Mouse (Mus musculus) forebrain, embryonic 11.5 days (tissue): ENCODE data around the gene Chka. TPM values are rescaled to one million over a fixed set of nuclear protein-coding genes. Genes with fewer than 3 reads are reported as not detected.

ENCODE experiments used
- ATAC-seq: fragments of 200-750 bp; cut with Nextera tagmentation; replicated peaks from 2 replicates; pipeline ENCODE4 v1.8.0; 2017; ENCODE audit warnings: moderate TSS enrichment; ENCODE audit not compliant: low FRiP score
- DNase-seq: peaks from one replicate; pipeline ENCODE4 v3.0.0-alpha.2; 2017; ENCODE audit warnings: low spot score
- H3K27ac ChIP-seq: fragments of 300-500 bp; sonication (generic); 2 replicates; pipeline ENCODE4 v1.5.1; 2014; ENCODE audit warnings: low read depth, low read length
- H3K27me3 ChIP-seq: fragments of 300-500 bp; sonication (generic); 2 replicates; pipeline ENCODE4 v1.6.1; 2014; ENCODE audit warnings: mild to moderate bottlenecking, low read length, mixed read lengths; ENCODE audit not compliant: control insufficient read depth, insufficient read depth
- H3K36me3 ChIP-seq: fragments of 300-500 bp; sonication (generic); 2 replicates; pipeline ENCODE4 v1.6.1; 2014; ENCODE audit warnings: mild to moderate bottlenecking, low read length, moderate library complexity, mixed read lengths; ENCODE audit not compliant: control insufficient read depth, insufficient read depth
- H3K4me1 ChIP-seq: fragments of 300-500 bp; sonication (generic); replicated peaks from 2 replicates; pipeline ENCODE4 v1.6.1; 2014; ENCODE audit warnings: low read length, mixed read lengths; ENCODE audit not compliant: control insufficient read depth, insufficient read depth
- H3K4me2 ChIP-seq: fragments of 300-500 bp; sonication (generic); 2 replicates; pipeline ENCODE4 v1.6.1; 2014; ENCODE audit warnings: low read depth, mild to moderate bottlenecking, low read length, moderate library complexity, mixed read lengths; ENCODE audit not compliant: severe bottlenecking
- H3K4me3 ChIP-seq: fragments of 300-500 bp; sonication (generic); 2 replicates; pipeline ENCODE4 v1.5.1; 2014; ENCODE audit warnings: low read depth, low read length
- H3K9ac ChIP-seq: fragments of 300-500 bp; sonication (generic); 2 replicates; pipeline ENCODE4 v1.6.1; 2014; ENCODE audit warnings: low read length
- H3K9me3 ChIP-seq: fragments of 300-500 bp; sonication (generic); 2 replicates; pipeline ENCODE4 v1.6.1; 2016; ENCODE audit warnings: low read length, mixed read lengths; ENCODE audit not compliant: control insufficient read depth
- WGBS: fragments of 180-500 bp; shearing (Covaris S2); extraction: QIAGEN DNeasy Blood & Tissue Kit; methylation state at CpG from one replicate; pipeline ENCODE4 v1.1.7; 2014; 5-methylcytosine and 5-hydroxymethylcytosine counted together
- polyA plus RNA-seq: library from polyadenylated mRNA; unstranded; fragments of >200 nt; fragmentation: Nextera tagmentation; extraction: Ambion mirVana; gene quantifications from 2 replicates; pipeline ENCODE4 v1.2.1, GENCODE M21; 2014

Chka gene
- polyA plus RNA-seq, 1 experiment from 2014 or later = 70.0 TPM

GRCm38 (mm10) chr19:3829863-3830262 lies 21.7 kb upstream of the Chka start:
- H3K27me3 ChIP-seq = no peaks in the 10 kb centered on the region
- no peak overlapping the region for H3K9ac ChIP-seq
- H3K36me3 ChIP-seq = no peaks in the 10 kb centered on the region
- DNase-seq (no peak), ATAC-seq (no peak)
- no peak overlapping the region for H3K4me2 ChIP-seq
- 83% methylated on average over 3 of the region's 3 CpGs for WGBS
- no peak overlapping the region for H3K27ac ChIP-seq
- H3K4me1 ChIP-seq = no peaks in the 10 kb centered on the region
- H3K4me3 ChIP-seq = no peak overlapping the region
- H3K9me3 ChIP-seq = no peaks in the 10 kb centered on the region

GRCm38 (mm10) chr19:3831716-3832115 lies 19.9 kb upstream of the Chka start:
- no peak for DNase-seq
- no peak overlapping the region for H3K4me3 ChIP-seq
- no peak overlapping the region for H3K4me2 ChIP-seq
- ATAC-seq = no peak
- H3K9ac ChIP-seq = no peak overlapping the region
- no peaks in the 10 kb centered on the region for H3K36me3 ChIP-seq
- WGBS = 65% methylated on average over 8 of the region's 8 CpGs
- no peaks in the 10 kb centered on the region for H3K9me3 ChIP-seq
- H3K27me3 ChIP-seq = no peaks in the 10 kb centered on the region
- no peaks in the 10 kb centered on the region for H3K4me1 ChIP-seq
- no peak overlapping the region for H3K27ac ChIP-seq

- no peaks in the 10 kb centered on the region for H3K4me1 ChIP-seq
- H3K27ac ChIP-seq = no peak overlapping the region
- no peaks in the 10 kb centered on the region for H3K27me3 ChIP-seq
- no peak overlapping the region for H3K9ac ChIP-seq
- DNase-seq (no peak), ATAC-seq (no peak)
- 74% methylated on average over 4 of the region's 4 CpGs for WGBS
- no peaks in the 10 kb centered on the region for H3K36me3 ChIP-seq
- H3K4me2 ChIP-seq = no peak overlapping the region
- no peak overlapping the region for H3K4me3 ChIP-seq
- H3K9me3 ChIP-seq = no peaks in the 10 kb centered on the region
These were observed 18.7 kb upstream of the Chka start for GRCm38 (mm10) chr19:3832851-3833353.

GRCm38 (mm10) chr19:3834301-3834700 lies 17.3 kb upstream of the Chka start:
- no peaks in the 10 kb centered on the region for H3K36me3 ChIP-seq
- H3K9ac ChIP-seq = no peak overlapping the region
- no peaks in the 10 kb centered on the region for H3K9me3 ChIP-seq
- H3K4me2 ChIP-seq = no peak overlapping the region
- no peak overlapping the region for H3K27ac ChIP-seq
- no peak for ATAC-seq
- WGBS = 88% methylated on average over 7 of the region's 7 CpGs
- DNase-seq = no peak
- no peak overlapping the region for H3K4me3 ChIP-seq
- no peaks in the 10 kb centered on the region for H3K4me1 ChIP-seq
- no peaks in the 10 kb centered on the region for H3K27me3 ChIP-seq

GRCm38 (mm10) chr19:3836791-3837190 lies 14.8 kb upstream of the Chka start:
- no peak overlapping the region for H3K4me3 ChIP-seq
- 91% methylated on average over 9 of the region's 9 CpGs for WGBS
- no peak for DNase-seq
- no peaks in the 10 kb centered on the region for H3K27me3 ChIP-seq
- H3K27ac ChIP-seq = no peak overlapping the region
- H3K9ac ChIP-seq = no peak overlapping the region
- no peaks in the 10 kb centered on the region for H3K36me3 ChIP-seq
- ATAC-seq = no peak
- no peaks in the 10 kb centered on the region for H3K9me3 ChIP-seq
- no peak overlapping the region for H3K4me2 ChIP-seq
- no peaks in the 10 kb centered on the region for H3K4me1 ChIP-seq

- H3K4me3 ChIP-seq = no peak overlapping the region
- no peaks in the 10 kb centered on the region for H3K9me3 ChIP-seq
- DNase-seq (no peak), ATAC-seq (no peak)
- H3K27me3 ChIP-seq = no peaks in the 10 kb centered on the region
- no peaks in the 10 kb centered on the region for H3K4me1 ChIP-seq
- H3K9ac ChIP-seq = no peak overlapping the region
- no peaks in the 10 kb centered on the region for H3K36me3 ChIP-seq
- 82% methylated on average over 3 of the region's 3 CpGs for WGBS
- no peak overlapping the region for H3K27ac ChIP-seq
- no peak overlapping the region for H3K4me2 ChIP-seq
These were observed 12.6 kb upstream of the Chka start for GRCm38 (mm10) chr19:3838931-3839330.

- WGBS = 72% methylated on average over 2 of the region's 2 CpGs
- Histone ChIP-seq H3K9ac (no peak overlapping the region), H3K4me2 (no peak overlapping the region), H3K9me3 (no peaks in the 10 kb centered on the region), H3K36me3 (no peaks in the 10 kb centered on the region), H3K27ac (no peak overlapping the region), H3K4me3 (no peak overlapping the region), H3K4me1 (no peaks in the 10 kb centered on the region), H3K27me3 (no peaks in the 10 kb centered on the region)
- DNase-seq (no peak), ATAC-seq (no peak)
These were observed 11.9 kb upstream of the Chka start for GRCm38 (mm10) chr19:3839686-3840085.

- ATAC-seq (no peak), DNase-seq (no peak)
- Histone ChIP-seq H3K9ac (no peak overlapping the region), H3K9me3 (no peaks in the 10 kb centered on the region), H3K4me2 (no peak overlapping the region), H3K27me3 (no peaks in the 10 kb centered on the region), H3K4me1 (no peaks in the 10 kb centered on the region), H3K4me3 (no peak overlapping the region), H3K27ac (no peak overlapping the region), H3K36me3 (no peaks in the 10 kb centered on the region)
- WGBS = 57% methylated on average over 5 of the region's 5 CpGs
These were observed 11.3 kb upstream of the Chka start for GRCm38 (mm10) chr19:3840214-3840651.

- ATAC-seq (no peak), DNase-seq (no peak)
- Histone ChIP-seq H3K4me1 (no peaks in the 10 kb centered on the region), H3K27ac (no peak overlapping the region), H3K4me2 (no peak overlapping the region), H3K4me3 (no peak overlapping the region), H3K36me3 (no peaks in the 10 kb centered on the region), H3K9ac (no peak overlapping the region), H3K27me3 (no peaks in the 10 kb centered on the region), H3K9me3 (no peaks in the 10 kb centered on the region)
- WGBS = 81% methylated on average over 5 of the region's 5 CpGs
These were observed 10.9 kb upstream of the Chka start for GRCm38 (mm10) chr19:3840685-3841084.
